Mouse (Mus musculus): ENCODE data around the gene Gm2115. TPM values are rescaled to one million over a fixed set of nuclear protein-coding genes. Genes with fewer than 3 reads are reported as not detected.

Gene Gm2115
- polyA plus RNA-seq, 1 experiment from 2014 or later: 0.04 TPM

- peak; percentile 9 for DNase-seq (ENCODE audit: low spot score)
- Histone ChIP-seq H3K9ac (replicated peaks; ENCODE audit: low read length) (no peak overlapping the region), H3K27ac (replicated peaks; ENCODE audit: low read depth, low read length) (no peak overlapping the region), H3K4me3 (ENCODE audit: low read depth, low read length) (no peak overlapping the region), H3K4me1 (ENCODE audit: control insufficient read depth, insufficient read depth, low read length) (no peaks in the 10 kb centered on the region), H3K9me3 (replicated peaks; ENCODE audit: control insufficient read depth, low read length) (no peaks in the 10 kb centered on the region), H3K36me3 (replicated peaks; ENCODE audit: control insufficient read depth, insufficient read depth, low read depth, low read length) (no peaks in the 10 kb centered on the region), H3K27me3 (ENCODE audit: control insufficient read depth, insufficient read depth, low read length) (peaks cover 5% of the 10 kb centered on the region; the same call in 1 of the 2 replicates), H3K4me2 (ENCODE audit: low read depth, low read length) (no peak overlapping the region)
- 32% methylated on average over 1 of the region's 1 CpGs for WGBS
- no peak for ATAC-seq (replicated peaks; ENCODE audit: insufficient number of reproducible peaks, low FRiP score, low TSS enrichment, low read depth)
These were observed 2.6 kb upstream of the Gm2115 start for GRCm38 (mm10) chr7:84526171-84526570.

DNA sequence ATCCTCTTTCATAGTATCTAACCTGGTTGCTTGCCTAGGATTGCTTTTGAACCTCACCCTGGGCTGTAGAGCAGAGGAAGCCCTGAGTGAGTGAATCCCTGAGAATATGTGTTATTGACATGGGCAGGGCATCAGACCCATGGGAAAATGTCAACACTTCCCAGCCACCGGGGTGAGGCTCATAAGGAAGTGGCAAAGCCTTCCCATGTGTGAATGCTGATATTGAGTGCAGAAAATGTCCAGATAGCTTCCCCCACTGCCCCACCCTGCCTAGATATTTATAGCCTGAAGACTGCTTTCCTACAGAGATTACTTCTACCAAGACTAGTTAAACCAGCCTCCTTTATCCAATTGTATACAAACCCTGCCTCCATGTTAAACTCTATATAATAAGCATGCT, 4.0 kb downstream of the Gm2115 start:
- no peaks in the 10 kb centered on the region for H3K36me3 ChIP-seq (replicated peaks; ENCODE audit: control insufficient read depth, insufficient read depth, low read depth, low read length)
- H3K4me1 ChIP-seq (ENCODE audit: control insufficient read depth, insufficient read depth, low read length): no peaks in the 10 kb centered on the region
- no peak overlapping the region for H3K9ac ChIP-seq (replicated peaks; ENCODE audit: low read length)
- no peaks in the 10 kb centered on the region for H3K9me3 ChIP-seq (replicated peaks; ENCODE audit: control insufficient read depth, low read length)
- WGBS: 83% methylated on average over 1 of the region's 1 CpGs
- ATAC-seq (replicated peaks; ENCODE audit: insufficient number of reproducible peaks, low FRiP score, low TSS enrichment, low read depth): no peak
- no peak overlapping the region for H3K4me3 ChIP-seq (ENCODE audit: low read depth, low read length)
- H3K27me3 ChIP-seq (ENCODE audit: control insufficient read depth, insufficient read depth, low read length): peaks cover 5% of the 10 kb centered on the region; the same call in 1 of the 2 replicates
- no peak for DNase-seq (ENCODE audit: low spot score)
- no peak overlapping the region for H3K27ac ChIP-seq (replicated peaks; ENCODE audit: low read depth, low read length)
- no peak overlapping the region for H3K4me2 ChIP-seq (ENCODE audit: low read depth, low read length)

DNA sequence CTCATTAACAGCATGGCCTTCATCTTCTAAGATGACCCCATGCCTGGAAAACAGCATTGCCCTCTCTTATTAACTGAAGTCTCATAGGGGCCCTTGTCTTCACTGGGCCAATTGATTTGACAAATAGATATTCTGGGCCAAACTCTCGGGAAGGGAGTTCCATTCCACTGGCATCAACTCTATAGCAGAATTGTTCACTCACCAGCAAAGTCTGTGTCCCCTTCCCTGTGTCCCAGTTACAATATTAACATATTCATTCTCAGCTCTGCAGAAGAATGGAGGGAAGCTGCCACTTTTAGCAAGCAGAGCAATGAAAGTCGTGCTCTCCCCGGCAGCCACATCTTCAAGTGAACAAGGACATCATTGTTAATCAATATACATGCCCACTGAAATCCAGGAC, 5.9 kb downstream of the Gm2115 start:
- H3K4me2 ChIP-seq (ENCODE audit: low read depth, low read length): no peak overlapping the region
- no peak overlapping the region for H3K9ac ChIP-seq (replicated peaks; ENCODE audit: low read length)
- no peaks in the 10 kb centered on the region for H3K36me3 ChIP-seq (replicated peaks; ENCODE audit: control insufficient read depth, insufficient read depth, low read depth, low read length)
- WGBS: 65% methylated on average over 3 of the region's 3 CpGs
- H3K9me3 ChIP-seq (replicated peaks; ENCODE audit: control insufficient read depth, low read length): no peaks in the 10 kb centered on the region
- H3K27me3 ChIP-seq (ENCODE audit: control insufficient read depth, insufficient read depth, low read length): no peaks in the 10 kb centered on the region
- no peak for DNase-seq (ENCODE audit: low spot score)
- no peaks in the 10 kb centered on the region for H3K4me1 ChIP-seq (ENCODE audit: control insufficient read depth, insufficient read depth, low read length)
- no peak overlapping the region for H3K27ac ChIP-seq (replicated peaks; ENCODE audit: low read depth, low read length)
- ATAC-seq (replicated peaks; ENCODE audit: insufficient number of reproducible peaks, low FRiP score, low TSS enrichment, low read depth): no peak
- H3K4me3 ChIP-seq (ENCODE audit: low read depth, low read length): no peak overlapping the region

GRCm38 (mm10) chr7:84544946-84545345, 16.2 kb downstream of the Gm2115 start:
- ATAC-seq (replicated peaks; ENCODE audit: insufficient number of reproducible peaks, low FRiP score, low TSS enrichment, low read depth): no peak

DNA sequence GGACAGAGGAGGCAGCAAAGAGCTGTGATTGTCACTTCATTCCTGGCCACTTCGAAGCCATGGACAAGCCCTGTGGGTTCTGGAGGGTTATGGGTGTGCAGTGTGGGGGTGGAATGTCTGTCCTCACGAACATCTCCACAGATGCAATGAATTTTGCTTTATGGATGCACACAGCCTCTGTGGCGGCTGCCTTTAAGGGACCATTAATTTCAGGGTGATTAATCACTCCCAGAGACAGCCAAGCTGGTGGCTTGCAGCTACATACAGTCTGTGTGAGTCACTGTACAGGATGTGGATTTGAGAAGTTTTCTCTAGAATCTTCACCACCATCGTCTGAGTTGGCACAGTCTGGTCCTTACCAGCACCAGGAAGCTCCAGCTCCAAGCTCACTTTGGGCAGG, 17.9 kb downstream of the Gm2115 start:
- Histone ChIP-seq H3K27ac (replicated peaks; ENCODE audit: low read depth, low read length) (no peak overlapping the region), H3K9ac (replicated peaks; ENCODE audit: low read length) (no peak overlapping the region), H3K9me3 (replicated peaks; ENCODE audit: control insufficient read depth, low read length) (no peaks in the 10 kb centered on the region), H3K4me1 (ENCODE audit: control insufficient read depth, insufficient read depth, low read length) (no peaks in the 10 kb centered on the region), H3K4me2 (ENCODE audit: low read depth, low read length) (no peak overlapping the region), H3K4me3 (ENCODE audit: low read depth, low read length) (no peak overlapping the region), H3K36me3 (replicated peaks; ENCODE audit: control insufficient read depth, insufficient read depth, low read depth, low read length) (no peaks in the 10 kb centered on the region), H3K27me3 (ENCODE audit: control insufficient read depth, insufficient read depth, low read length) (no peaks in the 10 kb centered on the region)
- ATAC-seq (replicated peaks; ENCODE audit: insufficient number of reproducible peaks, low FRiP score, low TSS enrichment, low read depth): no peak
- 74% methylated on average over 4 of the region's 4 CpGs for WGBS
- DNase-seq (ENCODE audit: low spot score): no peak

More at GRCm38 (mm10) chr7:84544946-84545345, 16.2 kb downstream of the Gm2115 start:
- H3K4me2 ChIP-seq (ENCODE audit: low read depth, low read length): no peak overlapping the region
- no peak overlapping the region for H3K27ac ChIP-seq (replicated peaks; ENCODE audit: low read depth, low read length)
- no peaks in the 10 kb centered on the region for H3K4me1 ChIP-seq (ENCODE audit: control insufficient read depth, insufficient read depth, low read length)
- H3K9me3 ChIP-seq (replicated peaks; ENCODE audit: control insufficient read depth, low read length): no peaks in the 10 kb centered on the region
- no peak overlapping the region for H3K9ac ChIP-seq (replicated peaks; ENCODE audit: low read length)
- H3K36me3 ChIP-seq (replicated peaks; ENCODE audit: control insufficient read depth, insufficient read depth, low read depth, low read length): no peaks in the 10 kb centered on the region
- H3K27me3 ChIP-seq (ENCODE audit: control insufficient read depth, insufficient read depth, low read length): no peaks in the 10 kb centered on the region
- H3K4me3 ChIP-seq (ENCODE audit: low read depth, low read length): no peak overlapping the region
- 84% methylated on average over 4 of the region's 4 CpGs for WGBS
- no peak for DNase-seq (ENCODE audit: low spot score)

DNA sequence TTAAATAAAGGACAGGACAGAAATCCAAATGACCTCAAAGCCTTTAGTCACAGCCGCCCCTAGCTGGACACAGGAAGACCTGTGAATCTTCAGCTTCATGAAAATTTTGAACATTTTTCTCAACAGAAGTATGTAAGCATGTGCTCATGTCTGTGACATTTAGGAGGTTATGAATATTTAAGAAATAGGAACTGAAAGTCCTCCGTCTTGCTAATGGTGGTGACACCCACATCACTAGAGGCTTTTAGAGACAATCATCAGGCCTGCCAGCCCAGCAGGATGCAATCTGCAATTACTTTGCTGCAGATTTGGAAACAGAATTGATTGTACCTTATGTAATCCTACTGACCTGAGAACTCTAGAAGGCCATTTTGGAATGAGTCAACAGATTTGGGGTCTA, 22.7 kb downstream of the Gm2115 start:
- 88% methylated on average over 2 of the region's 2 CpGs for WGBS
- H3K9ac ChIP-seq (replicated peaks; ENCODE audit: low read length): no peak overlapping the region
- H3K27ac ChIP-seq (replicated peaks; ENCODE audit: low read depth, low read length): no peak overlapping the region
- no peaks in the 10 kb centered on the region for H3K27me3 ChIP-seq (ENCODE audit: control insufficient read depth, insufficient read depth, low read length)
- H3K4me3 ChIP-seq (ENCODE audit: low read depth, low read length): no peak overlapping the region
- no peaks in the 10 kb centered on the region for H3K4me1 ChIP-seq (ENCODE audit: control insufficient read depth, insufficient read depth, low read length)
- no peak for DNase-seq (ENCODE audit: low spot score)
- no peak overlapping the region for H3K4me2 ChIP-seq (ENCODE audit: low read depth, low read length)
- H3K9me3 ChIP-seq (replicated peaks; ENCODE audit: control insufficient read depth, low read length): no peaks in the 10 kb centered on the region
- no peak for ATAC-seq (replicated peaks; ENCODE audit: insufficient number of reproducible peaks, low FRiP score, low TSS enrichment, low read depth)
- no peaks in the 10 kb centered on the region for H3K36me3 ChIP-seq (replicated peaks; ENCODE audit: control insufficient read depth, insufficient read depth, low read depth, low read length)

GRCm38 (mm10) chr7:84555294-84555693, 26.5 kb downstream of the Gm2115 start:
- H3K4me2 ChIP-seq (ENCODE audit: low read depth, low read length): no peak overlapping the region
- no peaks in the 10 kb centered on the region for H3K4me1 ChIP-seq (ENCODE audit: control insufficient read depth, insufficient read depth, low read length)
- no peak overlapping the region for H3K27ac ChIP-seq (replicated peaks; ENCODE audit: low read depth, low read length)
- no peak overlapping the region for H3K4me3 ChIP-seq (ENCODE audit: low read depth, low read length)
- ATAC-seq (replicated peaks; ENCODE audit: insufficient number of reproducible peaks, low FRiP score, low TSS enrichment, low read depth) (no peak), DNase-seq (ENCODE audit: low spot score) (no peak)
- no peaks in the 10 kb centered on the region for H3K27me3 ChIP-seq (ENCODE audit: control insufficient read depth, insufficient read depth, low read length)
- no peaks in the 10 kb centered on the region for H3K36me3 ChIP-seq (replicated peaks; ENCODE audit: control insufficient read depth, insufficient read depth, low read depth, low read length)
- no peak overlapping the region for H3K9ac ChIP-seq (replicated peaks; ENCODE audit: low read length)
- no peaks in the 10 kb centered on the region for H3K9me3 ChIP-seq (replicated peaks; ENCODE audit: control insufficient read depth, low read length)
- WGBS: 77% methylated on average over 3 of the region's 3 CpGs

GRCm38 (mm10) chr7:84557332-84557731, 28.6 kb downstream of the Gm2115 start:
- Histone ChIP-seq H3K36me3 (replicated peaks; ENCODE audit: control insufficient read depth, insufficient read depth, low read depth, low read length) (no peaks in the 10 kb centered on the region), H3K27ac (replicated peaks; ENCODE audit: low read depth, low read length) (no peak overlapping the region), H3K4me2 (ENCODE audit: low read depth, low read length) (no peak overlapping the region), H3K4me1 (ENCODE audit: control insufficient read depth, insufficient read depth, low read length) (no peaks in the 10 kb centered on the region), H3K27me3 (ENCODE audit: control insufficient read depth, insufficient read depth, low read length) (no peaks in the 10 kb centered on the region), H3K9me3 (replicated peaks; ENCODE audit: control insufficient read depth, low read length) (no peaks in the 10 kb centered on the region), H3K4me3 (ENCODE audit: low read depth, low read length) (no peak overlapping the region), H3K9ac (replicated peaks; ENCODE audit: low read length) (no peak overlapping the region)
- ATAC-seq (replicated peaks; ENCODE audit: insufficient number of reproducible peaks, low FRiP score, low TSS enrichment, low read depth): no peak
- DNase-seq (ENCODE audit: low spot score): peak; percentile 14
- WGBS: 54% methylated on average over 3 of the region's 3 CpGs

Data from embryonic facial prominence, embryonic 11.5 days (tissue).